In the genomic region with DNA sequence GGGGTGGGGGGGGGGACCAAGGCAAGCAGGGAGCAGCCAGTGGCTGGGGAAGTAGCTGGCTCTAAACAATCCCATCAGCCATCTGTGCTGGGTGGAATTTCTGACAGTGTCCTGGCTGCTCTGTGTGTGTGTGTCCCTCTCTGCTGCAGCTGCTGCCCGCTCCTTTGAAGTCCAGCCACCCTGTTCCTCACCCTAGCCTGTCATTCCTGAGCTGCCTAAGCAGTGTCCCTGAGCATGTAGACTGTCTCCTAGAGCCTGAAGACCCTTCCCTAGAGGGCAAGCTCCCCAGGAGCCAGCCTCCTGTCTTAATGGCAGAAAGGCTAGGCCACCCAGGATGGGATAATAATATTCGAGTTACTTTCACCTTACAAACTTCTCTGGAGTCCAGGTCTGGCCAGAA, we compare ENCODE assay signal across 9 mouse cellular contexts. TPM values are rescaled to one million over a fixed set of nuclear protein-coding genes. Genes with fewer than 3 reads are reported as not detected.
A peak's percentile ranks its signal among the peaks of the same experiment; 100 is the strongest.
DNase-seq lines count a peak whose midpoint lies in the region; ATAC-seq and TF ChIP-seq lines count a peak whose summit lies in the region.
"Had no signal": no experiment of that assay in that cellular context is flagged by ENCODE, and none has a peak within 500 bp of the region (broad histone marks: within the 10 kb centered on the region; RNA-seq: fewer than 3 reads in every experiment).

No protein-coding gene starts in this region.

- no peak overlapping the region for H3K4me2 ChIP-seq in liver, embryonic 11.5 days
- no peak overlapping the region for H3K4me2 ChIP-seq in limb, embryonic 15.5 days

- H3K27me3 ChIP-seq in liver, adult 2 months (ENCODE audit: control insufficient read depth, insufficient read depth, low read length), result no peaks in the 10 kb centered on the region
- no peaks in the 10 kb centered on the region; the same call in 1 of the 2 replicates for H3K27me3 ChIP-seq in liver, embryonic 11.5 days (replicated peaks; ENCODE audit: control insufficient read depth, insufficient read depth, low read length)
- H3K27me3 ChIP-seq in limb, embryonic 15.5 days, result no peaks in the 10 kb centered on the region

- 77% methylated on average over 2 of the region's 2 CpGs for WGBS in liver, adult 2 months
- 59% methylated on average over 2 of the region's 2 CpGs for WGBS in liver, embryonic 11.5 days
- WGBS in limb, embryonic 15.5 days, result 36% methylated on average over 2 of the region's 2 CpGs

- no peak for TF ChIP-seq POLR2A in liver, adult 2 months (IDR thresholded peaks at IDR 0.05; ENCODE audit: extremely low read depth, insufficient read depth, low read length)

- ATAC-seq in cerebellum, adult (ENCODE audit: insufficient number of reproducible peaks, low FRiP score, low TSS enrichment), result no peak
- ATAC-seq in liver, embryonic 11.5 days (replicated peaks; ENCODE audit: low FRiP score), result no peak
- ATAC-seq in limb, embryonic 15.5 days (ENCODE audit: insufficient number of reproducible peaks, low FRiP score, low TSS enrichment, low read depth), result no peak

- H3K9me3 ChIP-seq in liver, embryonic 11.5 days (ENCODE audit: control insufficient read depth, low read length), result no peaks in the 10 kb centered on the region
- no peaks in the 10 kb centered on the region for H3K9me3 ChIP-seq in limb, embryonic 15.5 days

- no peak overlapping the region for H3K9ac ChIP-seq in liver, adult 2 months (ENCODE audit: low read depth, low read length)
- H3K9ac ChIP-seq in liver, embryonic 11.5 days (ENCODE audit: low read depth, low read length), result no peak overlapping the region
- H3K9ac ChIP-seq in limb, embryonic 15.5 days, result no peak overlapping the region

- 0 out of 2 replicates have a peak overlapping the region, but pooled peaks have one; percentile 32 for H3K27ac ChIP-seq in liver, adult 2 months (replicated peaks; ENCODE audit: insufficient read depth, low read depth, low read length)
- H3K27ac ChIP-seq in liver, embryonic 11.5 days (ENCODE audit: low read depth, low read length), result no peak overlapping the region
- 0 out of 2 replicates have a peak overlapping the region, but pooled peaks have one; percentile 27 for H3K27ac ChIP-seq in limb, embryonic 15.5 days

- no peaks in the 10 kb centered on the region for H3K36me3 ChIP-seq in liver, adult 2 months (ENCODE audit: control insufficient read depth, insufficient read depth, low read length)
- no peaks in the 10 kb centered on the region for H3K36me3 ChIP-seq in liver, embryonic 11.5 days (ENCODE audit: control insufficient read depth, insufficient read depth, low read length)
- no peaks in the 10 kb centered on the region; the same call in 1 of the 2 replicates for H3K36me3 ChIP-seq in limb, embryonic 15.5 days

- DNase-seq in cerebellum, adult 9-11 months, result peak; percentile 23
- DNase-seq in liver, adult 2 months (ENCODE audit: extremely low read depth, low read depth, low spot score), result no peak
- no peak for DNase-seq in liver, embryonic 11.5 days (ENCODE audit: low spot score)
- peak; percentile 76 for DNase-seq in gastrocnemius, postnatal 25 days
- DNase-seq in thymus, postnatal 14 days, result no peak
- no peak for DNase-seq in ovary, postnatal 14 days (ENCODE audit: low spot score)
- DNase-seq: thymus, postnatal 25 days had no signal

- H3K4me3 ChIP-seq in liver, adult 2 months (ENCODE audit: insufficient read depth, low read depth, low read length), result no peak overlapping the region
- H3K4me3 ChIP-seq in liver, embryonic 11.5 days (ENCODE audit: low read depth, low read length), result no peak overlapping the region
- H3K4me3 ChIP-seq in limb, embryonic 15.5 days, result no peak overlapping the region

- peaks cover 2% of the 10 kb centered on the region; the same call in 1 of the 2 replicates for H3K4me1 ChIP-seq in liver, adult 2 months (ENCODE audit: control insufficient read depth, insufficient read depth, low read length)
- peaks cover 45% of the 10 kb centered on the region for H3K4me1 ChIP-seq in liver, embryonic 11.5 days (replicated peaks; ENCODE audit: control insufficient read depth, insufficient read depth, low read length)
- H3K4me1 ChIP-seq in limb, embryonic 15.5 days, result peaks cover 87% of the 10 kb centered on the region

- TF ChIP-seq CTCF in liver, adult 2 months (IDR thresholded peaks at IDR 0.05; ENCODE audit: low read depth, low read length), result no peak

- no peaks in the 10 kb centered on the region for H3K79me2 ChIP-seq in liver, adult 2 months (ENCODE audit: control insufficient read depth, insufficient read depth, low read length)

RNA-seq across cellular contexts. Expression of gene Mrps23, which starts 47.8 kb away (rescaled TPM):
- total RNA-seq in liver, adult 2 months (2014; rRNA removed), result 21.6 and 24.2 TPM in 2 replicates
- 28.8 and 37.8 TPM in 2 replicates for polyA plus RNA-seq in liver, adult 2 months (2012; rRNA removed)
- 73.7 and 79.5 TPM in 2 replicates for polyA plus RNA-seq in liver, embryonic 11.5 days (2014; fragmentation: Nextera tagmentation; extraction: Ambion mirVana)
- total RNA-seq in gastrocnemius, postnatal 25 days (2021), result 100 to 1,000 TPM; 126 to 133 TPM
- polyA plus RNA-seq in limb, embryonic 15.5 days (2015; fragmentation: Nextera tagmentation; extraction: Ambion mirVana), result 52.4 and 53.0 TPM in 2 replicates

RNA-seq across cellular contexts. Expression of gene Cuedc1, which starts 58.5 kb away (rescaled TPM):
- total RNA-seq in liver, adult 2 months (2014; rRNA removed), result 0.87 and 1.5 TPM in 2 replicates
- polyA plus RNA-seq in liver, adult 2 months (2012; rRNA removed), result 1.1 and 1.7 TPM in 2 replicates
- polyA plus RNA-seq in liver, embryonic 11.5 days (2014; fragmentation: Nextera tagmentation; extraction: Ambion mirVana), result 5.3 and 6.9 TPM in 2 replicates
- 10 to 100 TPM; 76.3 to 78.6 TPM for total RNA-seq in gastrocnemius, postnatal 25 days (2021)
- 28.1 and 32.1 TPM in 2 replicates for polyA plus RNA-seq in limb, embryonic 15.5 days (2015; fragmentation: Nextera tagmentation; extraction: Ambion mirVana)

Comparison
In these comparisons a context has a peak if more than half of its experiments do, and no peak if none do; other contexts are left out.
1. DNase-seq: peak in cerebellum, adult 9-11 months (single experiment) and gastrocnemius, postnatal 25 days (single experiment); none in liver, adult 2 months (single experiment), liver, embryonic 11.5 days (single experiment), thymus, postnatal 14 days (single experiment) and ovary, postnatal 14 days (single experiment).